Mouse (Mus musculus): ENCODE data around the gene Traf6. TPM values are rescaled to one million over a fixed set of nuclear protein-coding genes. Genes with fewer than 3 reads are reported as not detected.

Gene Traf6
- polyA plus RNA-seq (2015; fragmentation: Nextera tagmentation; extraction: Ambion mirVana): 3.2 and 3.4 TPM in 2 replicates

- Histone ChIP-seq H3K4me1 (replicated peaks) (peaks cover 13% of the 10 kb centered on the region), H3K9ac (peak within 1 kb of the TSS; percentile 84), H3K9me3 (replicated peaks) (no peaks in the 10 kb centered on the region), H3K27me3 (peaks cover 7% of the 10 kb centered on the region; the same call in 1 of the 2 replicates), H3K4me3 (replicated peaks) (peak within 1 kb of the TSS; percentile 91), H3K36me3 (replicated peaks) (no peaks in the 10 kb centered on the region; the same call in 1 of the 2 replicates), H3K27ac (replicated peaks) (0 out of 2 replicates have a peak within 1 kb of the TSS, but pooled peaks have one; percentile 16), H3K4me2 (peak within 1 kb of the TSS; percentile 77)
- peak; percentile 90 for ATAC-seq (ENCODE audit: insufficient read depth)
- WGBS (ENCODE audit: insufficient replicate concordance): under 1% methylated on average over 68 of the region's 68 CpGs
These were observed at the start of gene Traf6 for GRCm38 (mm10) chr2:101678236-101679021. TSS of gene Traf6 (plus strand) at chr2:101678429.

- no peak overlapping the region for H3K4me2 ChIP-seq
- no peak overlapping the region for H3K27ac ChIP-seq (replicated peaks)
- no peaks in the 10 kb centered on the region for H3K36me3 ChIP-seq (replicated peaks)
- H3K9ac ChIP-seq: no peak overlapping the region
- WGBS (ENCODE audit: insufficient replicate concordance): 71% methylated on average over 7 of the region's 7 CpGs
- no peaks in the 10 kb centered on the region for H3K4me1 ChIP-seq (replicated peaks)
- no peaks in the 10 kb centered on the region for H3K9me3 ChIP-seq (replicated peaks)
- no peak for ATAC-seq (ENCODE audit: insufficient read depth)
- no peaks in the 10 kb centered on the region for H3K27me3 ChIP-seq
- no peak overlapping the region for H3K4me3 ChIP-seq (replicated peaks)
These were observed 39.0 kb upstream of the Traf6 start for GRCm38 (mm10) chr2:101638979-101639839.

- no peaks in the 10 kb centered on the region for H3K27me3 ChIP-seq
- no peaks in the 10 kb centered on the region for H3K9me3 ChIP-seq (replicated peaks)
- H3K27ac ChIP-seq (replicated peaks): no peak overlapping the region
- no peaks in the 10 kb centered on the region for H3K36me3 ChIP-seq (replicated peaks)
- no peak overlapping the region for H3K9ac ChIP-seq
- ATAC-seq (ENCODE audit: insufficient read depth): no peak
- no peak overlapping the region for H3K4me3 ChIP-seq (replicated peaks)
- WGBS (ENCODE audit: insufficient replicate concordance): 61% methylated on average over 3 of the region's 3 CpGs
- no peaks in the 10 kb centered on the region for H3K4me1 ChIP-seq (replicated peaks)
- no peak overlapping the region for H3K4me2 ChIP-seq
These were observed 38.3 kb upstream of the Traf6 start for GRCm38 (mm10) chr2:101639840-101640350.

GRCm38 (mm10) chr2:101645841-101646240, 32.4 kb upstream of the Traf6 start:
- H3K27me3 ChIP-seq: no peaks in the 10 kb centered on the region
- 70% methylated on average over 1 of the region's 1 CpGs for WGBS (ENCODE audit: insufficient replicate concordance)

GRCm38 (mm10) chr2:101648361-101648760, 29.9 kb upstream of the Traf6 start:
- no peak overlapping the region for H3K4me2 ChIP-seq
- no peak for ATAC-seq (ENCODE audit: insufficient read depth)
- no peak overlapping the region for H3K4me3 ChIP-seq (replicated peaks)
- H3K9ac ChIP-seq: no peak overlapping the region
- 62% methylated on average over 2 of the region's 2 CpGs for WGBS (ENCODE audit: insufficient replicate concordance)
- no peak overlapping the region for H3K27ac ChIP-seq (replicated peaks)
- no peaks in the 10 kb centered on the region; the same call in 1 of the 2 replicates for H3K27me3 ChIP-seq
- no peaks in the 10 kb centered on the region for H3K9me3 ChIP-seq (replicated peaks)
- no peaks in the 10 kb centered on the region for H3K36me3 ChIP-seq (replicated peaks)
- H3K4me1 ChIP-seq (replicated peaks): peaks cover 6% of the 10 kb centered on the region; the same call in 1 of the 2 replicates

More at GRCm38 (mm10) chr2:101645841-101646240, 32.4 kb upstream of the Traf6 start:
- no peak overlapping the region for H3K27ac ChIP-seq (replicated peaks)
- ATAC-seq (ENCODE audit: insufficient read depth): no peak
- H3K9me3 ChIP-seq (replicated peaks): no peaks in the 10 kb centered on the region
- no peak overlapping the region for H3K4me3 ChIP-seq (replicated peaks)
- H3K4me2 ChIP-seq: no peak overlapping the region
- H3K9ac ChIP-seq: no peak overlapping the region
- no peaks in the 10 kb centered on the region for H3K4me1 ChIP-seq (replicated peaks)
- no peaks in the 10 kb centered on the region for H3K36me3 ChIP-seq (replicated peaks)

- Histone ChIP-seq H3K4me1 (replicated peaks) (peaks cover 6% of the 10 kb centered on the region; the same call in 1 of the 2 replicates), H3K9me3 (replicated peaks) (no peaks in the 10 kb centered on the region), H3K36me3 (replicated peaks) (no peaks in the 10 kb centered on the region), H3K4me2 (no peak within 1 kb of the TSS), H3K27ac (replicated peaks) (no peak within 1 kb of the TSS), H3K4me3 (replicated peaks) (no peak within 1 kb of the TSS), H3K27me3 (no peaks in the 10 kb centered on the region; the same call in 1 of the 2 replicates), H3K9ac (no peak within 1 kb of the TSS)
- WGBS (ENCODE audit: insufficient replicate concordance): 33% methylated on average over 8 of the region's 8 CpGs
- ATAC-seq (ENCODE audit: insufficient read depth): no peak
These were observed 29.0 kb upstream of the Traf6 start, which contains the start of the genes Rag1 and B230118H07Rik for GRCm38 (mm10) chr2:101649114-101649671. TSS of gene Rag1 (minus strand) at chr2:101649501. TSS of gene B230118H07Rik (minus strand) at chr2:101649532.

GRCm38 (mm10) chr2:101650446-101650845, 27.8 kb upstream of the Traf6 start:
- ATAC-seq (ENCODE audit: insufficient read depth): no peak
- Histone ChIP-seq H3K9me3 (replicated peaks) (no peaks in the 10 kb centered on the region), H3K27me3 (no peaks in the 10 kb centered on the region; the same call in 1 of the 2 replicates), H3K4me1 (replicated peaks) (peaks cover 6% of the 10 kb centered on the region; the same call in 1 of the 2 replicates), H3K4me3 (replicated peaks) (no peak overlapping the region), H3K9ac (no peak overlapping the region), H3K27ac (replicated peaks) (no peak overlapping the region), H3K4me2 (no peak overlapping the region), H3K36me3 (replicated peaks) (no peaks in the 10 kb centered on the region)
- WGBS (ENCODE audit: insufficient replicate concordance): 49% methylated on average over 1 of the region's 1 CpGs

GRCm38 (mm10) chr2:101652204-101652920, 25.9 kb upstream of the Traf6 start:
- peak overlapping the region; percentile 52 for H3K4me2 ChIP-seq
- no peak overlapping the region for H3K27ac ChIP-seq (replicated peaks)
- no peaks in the 10 kb centered on the region; the same call in 1 of the 2 replicates for H3K27me3 ChIP-seq
- no peaks in the 10 kb centered on the region for H3K36me3 ChIP-seq (replicated peaks)
- 0 out of 2 replicates have a peak overlapping the region, but pooled peaks have one; percentile 4 for H3K4me3 ChIP-seq (replicated peaks)
- no peaks in the 10 kb centered on the region for H3K9me3 ChIP-seq (replicated peaks)
- H3K4me1 ChIP-seq (replicated peaks): peaks cover 6% of the 10 kb centered on the region; the same call in 1 of the 2 replicates
- no peak for ATAC-seq (ENCODE audit: insufficient read depth)
- WGBS (ENCODE audit: insufficient replicate concordance): 33% methylated on average over 14 of the region's 14 CpGs
- H3K9ac ChIP-seq: no peak overlapping the region

GRCm38 (mm10) chr2:101652921-101653597, 25.2 kb upstream of the Traf6 start:
- H3K4me2 ChIP-seq: peak overlapping the region; percentile 52
- H3K27ac ChIP-seq (replicated peaks): no peak overlapping the region
- H3K9me3 ChIP-seq (replicated peaks): no peaks in the 10 kb centered on the region
- ATAC-seq (ENCODE audit: insufficient read depth): no peak
- no peaks in the 10 kb centered on the region; the same call in 1 of the 2 replicates for H3K27me3 ChIP-seq
- 13% methylated on average over 14 of the region's 14 CpGs for WGBS (ENCODE audit: insufficient replicate concordance)
- H3K4me3 ChIP-seq (replicated peaks): 0 out of 2 replicates have a peak overlapping the region, but pooled peaks have one; percentile 4
- H3K36me3 ChIP-seq (replicated peaks): no peaks in the 10 kb centered on the region
- H3K4me1 ChIP-seq (replicated peaks): peaks cover 6% of the 10 kb centered on the region; the same call in 1 of the 2 replicates
- no peak overlapping the region for H3K9ac ChIP-seq
